In the genomic region with DNA sequence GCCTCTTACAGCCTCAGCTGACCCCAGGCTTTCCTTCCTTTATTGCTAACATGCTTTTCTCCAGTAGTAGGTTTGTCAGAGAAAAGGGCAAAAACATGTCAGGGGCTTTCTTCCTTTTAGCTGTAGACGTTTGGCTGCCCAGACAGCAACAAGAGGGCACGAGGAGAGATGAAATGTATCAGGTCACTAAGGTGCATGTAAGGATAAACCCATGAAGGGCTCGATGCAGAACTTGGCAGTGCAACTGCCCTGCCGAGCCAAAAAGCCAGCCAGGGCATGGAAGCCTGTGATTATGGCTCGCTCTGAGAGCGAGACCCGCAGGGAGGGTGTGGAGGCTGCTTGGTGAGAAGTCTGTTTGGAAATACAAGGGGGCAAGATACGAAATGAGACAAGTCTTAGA, we compare ENCODE assay signal across 9 mouse cellular contexts.
DNase-seq lines count a peak whose midpoint lies in the region; ATAC-seq and TF ChIP-seq lines count a peak whose summit lies in the region.
"Had no signal": no experiment of that assay in that cellular context is flagged by ENCODE, and none has a peak within 500 bp of the region (broad histone marks: within the 10 kb centered on the region; RNA-seq: fewer than 3 reads in every experiment).

No protein-coding gene starts in this region.

- TF ChIP-seq POLR2A in brain, embryonic 14.5 days (IDR thresholded peaks at IDR 0.05; ENCODE audit: borderline replicate concordance, extremely low read depth, insufficient read depth, insufficient read length, poor library complexity, severe bottlenecking), result no peak

- H3K27ac ChIP-seq in hindbrain, embryonic 13.5 days, result 0 out of 2 replicates have a peak overlapping the region, but pooled peaks have one; percentile 40
- no peak overlapping the region for H3K27ac ChIP-seq in hindbrain, embryonic 12.5 days
- H3K27ac ChIP-seq in embryonic facial prominence, embryonic 10.5 days (replicated peaks), result peak overlapping the region; percentile 21; the same call in 1 of the 2 replicates
- peak overlapping the region; percentile 13; the same call in 1 of the 2 replicates for H3K27ac ChIP-seq in heart, postnatal 0 days (ENCODE audit: low read depth)

- H3K27me3 ChIP-seq in hindbrain, embryonic 13.5 days, result no peaks in the 10 kb centered on the region
- no peaks in the 10 kb centered on the region for H3K27me3 ChIP-seq in hindbrain, embryonic 12.5 days
- H3K27me3 ChIP-seq in embryonic facial prominence, embryonic 10.5 days (replicated peaks; ENCODE audit: low read depth, poor library complexity, severe bottlenecking), result no peaks in the 10 kb centered on the region
- no peaks in the 10 kb centered on the region for H3K27me3 ChIP-seq in heart, postnatal 0 days (ENCODE audit: control insufficient read depth, insufficient read depth, low read length)

- ATAC-seq in hindbrain, embryonic 13.5 days (ENCODE audit: low FRiP score), result no peak
- no peak for ATAC-seq in hindbrain, embryonic 12.5 days (ENCODE audit: low FRiP score)
- ATAC-seq in heart, postnatal 0 days (ENCODE audit: insufficient read depth, low read depth), result peak; percentile 74

- H3K9ac ChIP-seq in hindbrain, embryonic 13.5 days, result no peak overlapping the region
- no peak overlapping the region for H3K9ac ChIP-seq in hindbrain, embryonic 12.5 days
- no peak overlapping the region for H3K9ac ChIP-seq in heart, postnatal 0 days (replicated peaks; ENCODE audit: low read depth, low read length)

- peak; percentile 47 for DNase-seq in brain, embryonic 14.5 days (ENCODE audit: low read depth)
- peak; percentile 14 for DNase-seq in embryonic facial prominence, embryonic 10.5 days (ENCODE audit: low spot score)
- DNase-seq in heart, postnatal 0 days (ENCODE audit: low spot score), result no peak
- DNase-seq in urinary bladder, postnatal 4 days (ENCODE audit: low spot score in 2 of 2), result no peak
- no peak for DNase-seq in embryo, embryonic 9.5 days (ENCODE audit: extremely low spot score)
- no peak for DNase-seq in ovary, postnatal 14 days (ENCODE audit: low spot score)
- DNase-seq: thymus, postnatal 4 days had no signal

- no peaks in the 10 kb centered on the region for H3K36me3 ChIP-seq in hindbrain, embryonic 13.5 days
- no peaks in the 10 kb centered on the region for H3K36me3 ChIP-seq in hindbrain, embryonic 12.5 days
- no peaks in the 10 kb centered on the region for H3K36me3 ChIP-seq in embryonic facial prominence, embryonic 10.5 days (replicated peaks)
- H3K36me3 ChIP-seq in heart, postnatal 0 days (replicated peaks; ENCODE audit: control insufficient read depth, insufficient read depth, low read length), result no peaks in the 10 kb centered on the region

- TF ChIP-seq EP300 in heart, postnatal 0 days (IDR thresholded peaks at IDR 0.05; ENCODE audit: low read depth), result no peak

- no peak overlapping the region for H3K4me3 ChIP-seq in hindbrain, embryonic 13.5 days
- no peak overlapping the region for H3K4me3 ChIP-seq in hindbrain, embryonic 12.5 days
- no peak overlapping the region for H3K4me3 ChIP-seq in embryonic facial prominence, embryonic 10.5 days
- no peak overlapping the region for H3K4me3 ChIP-seq in heart, postnatal 0 days (ENCODE audit: low read depth, low read length)

- TF ChIP-seq CTCF in brain, embryonic 14.5 days (IDR thresholded peaks at IDR 0.05; ENCODE audit: borderline replicate concordance, extremely low read depth, insufficient read depth, insufficient read length), result no peak
- no peak for TF ChIP-seq CTCF in heart, postnatal 0 days (IDR thresholded peaks at IDR 0.05; ENCODE audit: low read depth)

- no peaks in the 10 kb centered on the region for H3K9me3 ChIP-seq in hindbrain, embryonic 13.5 days
- H3K9me3 ChIP-seq in hindbrain, embryonic 12.5 days (replicated peaks), result no peaks in the 10 kb centered on the region
- no peaks in the 10 kb centered on the region for H3K9me3 ChIP-seq in embryonic facial prominence, embryonic 10.5 days
- no peaks in the 10 kb centered on the region for H3K9me3 ChIP-seq in heart, postnatal 0 days (replicated peaks; ENCODE audit: control insufficient read depth, low read length)

- peaks cover 17% of the 10 kb centered on the region for H3K4me1 ChIP-seq in hindbrain, embryonic 13.5 days (replicated peaks)
- H3K4me1 ChIP-seq in hindbrain, embryonic 12.5 days, result peaks cover 16% of the 10 kb centered on the region
- peaks cover 35% of the 10 kb centered on the region for H3K4me1 ChIP-seq in embryonic facial prominence, embryonic 10.5 days
- H3K4me1 ChIP-seq in heart, postnatal 0 days (ENCODE audit: control insufficient read depth, insufficient read depth), result peaks cover 15% of the 10 kb centered on the region; the same call in 1 of the 2 replicates

- H3K4me2 ChIP-seq in hindbrain, embryonic 13.5 days, result no peak overlapping the region
- no peak overlapping the region for H3K4me2 ChIP-seq in hindbrain, embryonic 12.5 days (replicated peaks)
- no peak overlapping the region for H3K4me2 ChIP-seq in heart, postnatal 0 days (ENCODE audit: low read depth, low read length)

- 64% methylated on average over 8 of the region's 8 CpGs for WGBS in hindbrain, embryonic 13.5 days
- 76% methylated on average over 8 of the region's 8 CpGs for WGBS in hindbrain, embryonic 12.5 days
- WGBS in embryonic facial prominence, embryonic 10.5 days, result 69% methylated on average over 8 of the region's 8 CpGs
- WGBS in heart, postnatal 0 days, result 29% methylated on average over 8 of the region's 8 CpGs

Comparison
In these comparisons a context has a peak if more than half of its experiments do, and no peak if none do; other contexts are left out.
1. DNase-seq: peak in brain, embryonic 14.5 days (single experiment) and embryonic facial prominence, embryonic 10.5 days (single experiment); none in heart, postnatal 0 days (single experiment), urinary bladder, postnatal 4 days (0 of 2), embryo, embryonic 9.5 days (single experiment) and ovary, postnatal 14 days (single experiment).